Mouse (Mus musculus): ENCODE data around the gene Vrk3. TPM values are rescaled to one million over a fixed set of nuclear protein-coding genes. Genes with fewer than 3 reads are reported as not detected.

Gene Vrk3
- polyA plus RNA-seq (2017; shearing (Covaris generic)): 80.0 TPM

DNA sequence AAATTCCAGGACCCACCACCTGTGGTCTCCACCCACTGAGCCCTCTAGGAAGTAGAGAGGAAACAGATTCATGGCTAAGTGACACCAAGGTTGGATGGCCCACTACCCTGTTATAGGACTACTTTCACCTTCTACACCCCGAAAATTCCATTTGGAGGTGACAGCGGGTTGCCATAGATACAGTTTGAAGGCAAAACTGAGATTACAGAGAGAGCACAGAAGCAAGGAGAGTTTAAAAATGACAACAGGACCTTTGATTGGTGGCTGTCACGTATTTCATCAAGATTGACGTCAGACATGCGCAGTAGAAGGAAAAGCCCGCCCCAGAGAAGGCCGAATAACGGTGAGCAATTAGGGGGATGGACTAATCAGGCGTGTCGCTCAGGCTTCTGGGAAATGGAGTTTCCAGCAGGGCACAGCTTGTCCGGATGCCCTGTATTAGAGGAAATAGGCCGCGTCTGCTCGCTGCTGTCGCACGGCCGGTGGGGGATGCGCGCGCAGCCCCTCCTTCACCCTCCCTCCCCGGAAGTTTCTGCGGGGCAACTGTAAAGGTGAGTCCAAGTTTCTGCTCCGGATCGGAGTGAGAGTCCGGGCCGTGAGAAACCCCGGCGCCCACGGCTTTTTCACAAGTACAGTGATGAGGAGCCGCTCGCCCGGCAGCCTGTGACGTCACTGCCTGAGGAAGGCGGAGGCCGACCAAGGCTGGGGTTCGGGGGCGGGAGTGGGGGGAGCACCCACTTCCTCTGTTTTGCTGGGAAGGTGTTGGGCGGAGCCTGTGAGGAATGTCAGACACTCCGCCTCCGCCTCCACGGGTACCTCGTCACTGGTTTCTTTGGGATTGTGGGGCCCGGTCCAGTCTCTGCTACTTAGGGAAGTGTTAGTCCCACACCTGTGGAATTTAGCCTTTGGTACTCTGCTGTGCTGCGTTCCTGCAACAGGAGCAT lies at the start of gene Vrk3:
Gene Vrk3, plus strand, starts transcription at position 313 of the 944 bp plus-strand sequence.

DNA sequence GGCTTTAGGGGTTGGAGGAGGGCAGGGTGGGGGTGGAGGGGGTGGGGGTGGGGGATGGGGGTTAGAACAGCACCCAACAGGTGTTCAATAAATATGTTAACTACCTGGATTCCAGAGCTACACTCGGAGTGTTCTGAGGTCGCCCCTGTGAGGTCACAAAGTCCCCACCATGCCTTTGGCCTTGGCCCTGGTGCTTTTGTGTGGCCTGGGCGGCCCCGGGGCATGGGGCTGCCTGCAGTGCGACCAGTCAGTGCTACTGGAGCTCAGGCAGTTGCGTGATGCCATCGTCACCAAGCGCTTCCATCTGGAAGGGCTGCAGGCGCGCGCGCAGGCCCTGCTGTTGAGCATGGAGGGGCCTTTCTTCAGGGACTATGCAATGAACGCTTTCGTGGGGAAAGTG lies 39.6 kb upstream of the Vrk3 start, which contains the start of gene Izumo2:
Gene Izumo2, plus strand, starts transcription at position 169 of the 400 bp plus-strand sequence.

GRCm38 (mm10) chr7:44750950-44751349 lies 2.7 kb downstream of the Vrk3 start, which contains the start of gene Zfp473:
Zfp473 (minus strand) TSS chr7:44751050.

GRCm38 (mm10) chr7:44815721-44816469 lies 67.7 kb downstream of the Vrk3 start, which contains the start of the genes Nup62 and Il4i1:
Nup62 (plus strand) TSS chr7:44816088.
Il4i1 (plus strand) TSS chr7:44816387.

DNA sequence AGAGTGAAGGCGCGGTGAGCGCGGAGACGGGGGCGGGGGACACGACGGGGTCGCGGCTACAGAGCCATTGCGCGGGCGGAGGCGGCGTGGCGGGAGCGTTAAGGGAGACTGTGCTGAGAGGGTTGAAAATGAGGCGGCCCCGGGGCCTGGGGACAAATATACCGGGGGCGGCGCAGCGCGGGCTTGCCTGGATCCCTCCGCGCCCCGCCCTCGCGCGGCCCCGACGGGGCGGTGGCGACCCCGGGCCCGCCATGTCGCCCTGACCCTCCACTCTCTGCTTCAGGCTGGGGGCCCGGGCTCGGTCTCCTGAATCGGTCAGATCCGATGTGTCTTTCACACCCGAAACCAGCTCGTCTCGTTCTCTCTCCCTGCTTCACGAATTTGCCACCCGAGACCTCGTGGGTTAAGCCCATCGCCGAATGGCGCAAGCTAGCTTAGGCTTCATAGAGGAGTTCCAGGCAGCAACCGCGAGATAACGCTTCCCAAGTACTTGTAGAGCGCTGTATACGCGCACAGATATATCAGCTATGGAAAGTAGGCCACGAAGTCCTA lies 68.3 kb downstream of the Vrk3 start, which contains the start of gene Atf5:
Gene Atf5, minus strand, starts transcription at position 189 of the 552 bp plus-strand sequence.

Other genes with a start within 250 kb of the Vrk3 start
- gene Mybpc2, start 223.8 kb upstream of the Vrk3 start, polyA plus RNA-seq (2017; shearing (Covaris generic)): not detected
- 0.17 TPM for gene Spib, start 216.3 kb upstream of the Vrk3 start, polyA plus RNA-seq (2017; shearing (Covaris generic))
- gene Pold1, start 199.6 kb upstream of the Vrk3 start, polyA plus RNA-seq (2017; shearing (Covaris generic)): 42.7 TPM
- gene Nr1h2, start 194.5 kb upstream of the Vrk3 start, polyA plus RNA-seq (2017; shearing (Covaris generic)): 201 TPM
- 0.76 TPM for gene Napsa, start 176.0 kb upstream of the Vrk3 start, polyA plus RNA-seq (2017; shearing (Covaris generic))
- gene Kcnc3, start 157.7 kb upstream of the Vrk3 start, polyA plus RNA-seq (2017; shearing (Covaris generic)): 0.36 TPM
- gene Myh14, start 77.6 kb upstream of the Vrk3 start, polyA plus RNA-seq (2017; shearing (Covaris generic)): not detected
- not detected for gene Izumo2, start 39.7 kb upstream of the Vrk3 start, polyA plus RNA-seq (2017; shearing (Covaris generic))
- 0.51 TPM for gene Zfp473, start 2.6 kb downstream of the Vrk3 start, polyA plus RNA-seq (2017; shearing (Covaris generic))
- gene Nup62, start 67.7 kb downstream of the Vrk3 start, polyA plus RNA-seq (2017; shearing (Covaris generic)): 32.1 TPM
- 0.36 TPM for gene Il4i1, start 68.0 kb downstream of the Vrk3 start, polyA plus RNA-seq (2017; shearing (Covaris generic))
- 0.29 TPM for gene Atf5, start 68.2 kb downstream of the Vrk3 start, polyA plus RNA-seq (2017; shearing (Covaris generic))
- 20.9 TPM for gene Akt1s1, start 100.6 kb downstream of the Vrk3 start, polyA plus RNA-seq (2017; shearing (Covaris generic))
- gene Tbc1d17, start 100.7 kb downstream of the Vrk3 start, polyA plus RNA-seq (2017; shearing (Covaris generic)): 79.9 TPM
- gene Pnkp, start 108.7 kb downstream of the Vrk3 start, polyA plus RNA-seq (2017; shearing (Covaris generic)): 49.2 TPM
- 33.5 TPM for gene Ptov1, start 121.4 kb downstream of the Vrk3 start, polyA plus RNA-seq (2017; shearing (Covaris generic))
- gene Med25, start 144.3 kb downstream of the Vrk3 start, polyA plus RNA-seq (2017; shearing (Covaris generic)): 54.0 TPM
- 19.8 TPM for gene Fuz, start 147.7 kb downstream of the Vrk3 start, polyA plus RNA-seq (2017; shearing (Covaris generic))
- 48.2 TPM for gene Ap2a1, start 181.1 kb downstream of the Vrk3 start, polyA plus RNA-seq (2017; shearing (Covaris generic))
- not detected for gene Tsks, start 194.8 kb downstream of the Vrk3 start, polyA plus RNA-seq (2017; shearing (Covaris generic))
- gene Cpt1c, start 226.4 kb downstream of the Vrk3 start, polyA plus RNA-seq (2017; shearing (Covaris generic)): 0.44 TPM
- gene Prmt1, start 238.2 kb downstream of the Vrk3 start, polyA plus RNA-seq (2017; shearing (Covaris generic)): 120 TPM
- gene Irf3, start 249.2 kb downstream of the Vrk3 start, polyA plus RNA-seq (2017; shearing (Covaris generic)): 121 TPM

All from effector memory CD4-positive, alpha-beta T cell, adult 5 months (primary cell).